ENCODE assay signal across 12 mouse cellular contexts in the genomic region with DNA sequence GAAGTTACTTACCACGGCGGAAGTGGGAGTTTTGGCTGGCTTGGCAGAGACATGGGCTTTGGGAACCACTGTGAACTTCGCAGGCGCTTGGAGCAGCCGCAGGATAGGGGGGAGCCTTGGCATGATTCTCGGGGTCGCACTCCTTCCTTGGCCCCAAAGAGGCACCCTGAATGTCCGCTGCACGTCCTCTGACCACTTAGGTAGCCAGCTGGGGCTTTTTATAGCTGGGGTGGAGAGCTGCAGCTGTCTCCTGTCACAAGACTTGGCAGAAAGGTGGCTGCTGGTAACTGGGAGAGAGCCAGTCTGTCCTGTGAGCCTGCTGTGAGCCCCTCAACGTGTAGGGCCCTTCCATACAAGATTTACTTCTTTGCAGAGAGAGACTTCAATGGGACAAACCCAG. TPM values are rescaled to one million over a fixed set of nuclear protein-coding genes. Genes with fewer than 3 reads are reported as not detected.
DNase-seq lines count a peak whose midpoint lies in the region; ATAC-seq and TF ChIP-seq lines count a peak whose summit lies in the region.
"Had no signal": no experiment of that assay in that cellular context is flagged by ENCODE, and none has a peak within 500 bp of the region (broad histone marks: within the 10 kb centered on the region; RNA-seq: fewer than 3 reads in every experiment).

A gene (minus strand): TSS at position 227 of the 400 bp plus-strand sequence.

- no peaks in the 10 kb centered on the region for H3K27me3 ChIP-seq in lung, postnatal 0 days (replicated peaks; ENCODE audit: insufficient read depth, low read length)
- H3K27me3 ChIP-seq in heart, embryonic 14.5 days (ENCODE audit: control insufficient read depth, insufficient read depth, low read length), result no peaks in the 10 kb centered on the region
- H3K27me3 ChIP-seq in forebrain, embryonic 10.5 days (ENCODE audit: poor library complexity, severe bottlenecking), result no peaks in the 10 kb centered on the region
- H3K27me3 ChIP-seq: midbrain, embryonic 13.5 days had no signal

- no peak within 1 kb of the TSS for H3K4me2 ChIP-seq in lung, postnatal 0 days (replicated peaks; ENCODE audit: low read depth, low read length)
- H3K4me2 ChIP-seq in heart, embryonic 14.5 days (ENCODE audit: low read length), result peak within 1 kb of the TSS; percentile 68
- H3K4me2 ChIP-seq: midbrain, embryonic 13.5 days had no signal

- WGBS in lung, postnatal 0 days, result 60% methylated on average over 10 of the region's 10 CpGs
- 35% methylated on average over 10 of the region's 10 CpGs for WGBS in heart, embryonic 14.5 days
- 86% methylated on average over 10 of the region's 10 CpGs for WGBS in forebrain, embryonic 10.5 days

- peak within 1 kb of the TSS; percentile 33; the same call in 1 of the 2 replicates for H3K27ac ChIP-seq in lung, postnatal 0 days (ENCODE audit: low read length)
- H3K27ac ChIP-seq in heart, embryonic 14.5 days (replicated peaks in 1 of 2; ENCODE audit: control insufficient read depth in 1 of 2, insufficient read depth in 1 of 2, low read depth in 2 of 2, low read length in 2 of 2), result peak within 1 kb of the TSS; percentile 67 to 89
- no peak within 1 kb of the TSS for H3K27ac ChIP-seq in forebrain, embryonic 10.5 days
- H3K27ac ChIP-seq: liver, embryonic 14.5 days; midbrain, embryonic 13.5 days had no signal

- TF ChIP-seq CTCF in lung, postnatal 0 days (IDR thresholded peaks at IDR 0.05), result no peak

- DNase-seq in lung, postnatal 0 days (ENCODE audit: low spot score), result peak; percentile 38
- no peak for DNase-seq in lung, postnatal 25 days (ENCODE audit: low spot score)
- DNase-seq in gastrocnemius, postnatal 10 days, result peak; percentile 56
- DNase-seq in urinary bladder, postnatal 36 days (ENCODE audit: low spot score in 2 of 2), result no peak
- no peak for DNase-seq in forebrain, embryonic 10.5 days (ENCODE audit: extremely low spot score, low spot score)
- no peak for DNase-seq in left cerebral cortex, adult 18-20 months (ENCODE audit: low spot score in 2 of 2)

- no peak within 1 kb of the TSS for H3K9ac ChIP-seq in lung, postnatal 0 days (replicated peaks; ENCODE audit: low read depth)
- peak within 1 kb of the TSS; percentile 75 for H3K9ac ChIP-seq in heart, embryonic 14.5 days (ENCODE audit: low read length)
- H3K9ac ChIP-seq: liver, embryonic 14.5 days; midbrain, embryonic 13.5 days had no signal

- no peaks in the 10 kb centered on the region for H3K4me1 ChIP-seq in lung, postnatal 0 days (ENCODE audit: insufficient read depth, low read depth, low read length)
- H3K4me1 ChIP-seq in heart, embryonic 14.5 days (ENCODE audit: control insufficient read depth in 2 of 2, insufficient read depth in 2 of 2, low read length in 2 of 2), result peaks cover 6 to 8% of the 10 kb centered on the region in 2 experiments
- peaks cover 16% of the 10 kb centered on the region for H3K4me1 ChIP-seq in forebrain, embryonic 10.5 days
- H3K4me1 ChIP-seq: midbrain, embryonic 13.5 days had no signal

- peaks cover 20% of the 10 kb centered on the region for H3K36me3 ChIP-seq in lung, postnatal 0 days (ENCODE audit: insufficient read depth, low read length)
- H3K36me3 ChIP-seq in heart, embryonic 14.5 days (ENCODE audit: control insufficient read depth, insufficient read depth, low read length), result peaks cover 42% of the 10 kb centered on the region
- peaks cover 47% of the 10 kb centered on the region for H3K36me3 ChIP-seq in forebrain, embryonic 10.5 days (replicated peaks)

- ATAC-seq in lung, postnatal 0 days, result peak; percentile 29
- peak; percentile 68 for ATAC-seq in heart, embryonic 14.5 days (ENCODE audit: insufficient number of reproducible peaks, insufficient read depth, low FRiP score, low read depth)
- no peak for ATAC-seq in monocyte, adult 5-6 weeks (replicated peaks; ENCODE audit: insufficient number of reproducible peaks, low FRiP score, low TSS enrichment, poor library complexity, severe bottlenecking)
- ATAC-seq: CD4-positive, CD25-positive, alpha-beta regulatory T cell, adult 4 months; intestine, embryonic 16.5 days; midbrain, embryonic 13.5 days had no signal

- TF ChIP-seq EP300 in lung, postnatal 0 days (IDR thresholded peaks at IDR 0.05), result no peak

- no peaks in the 10 kb centered on the region for H3K9me3 ChIP-seq in lung, postnatal 0 days (ENCODE audit: low read length)
- H3K9me3 ChIP-seq in heart, embryonic 14.5 days (ENCODE audit: control insufficient read depth, low read length), result no peaks in the 10 kb centered on the region
- H3K9me3 ChIP-seq in forebrain, embryonic 10.5 days, result no peaks in the 10 kb centered on the region
- H3K9me3 ChIP-seq: midbrain, embryonic 13.5 days had no signal

- no peak within 1 kb of the TSS for H3K4me3 ChIP-seq in lung, postnatal 0 days (ENCODE audit: low read depth, low read length)
- H3K4me3 ChIP-seq in heart, embryonic 14.5 days (ENCODE audit: control insufficient read depth in 1 of 2, insufficient read depth in 1 of 2, low read depth in 1 of 2, low read length in 2 of 2), result peak within 1 kb of the TSS; percentile 29 to 41
- H3K4me3 ChIP-seq in forebrain, embryonic 10.5 days, result no peak within 1 kb of the TSS
- H3K4me3 ChIP-seq: midbrain, embryonic 13.5 days had no signal

RNA-seq across cellular contexts. Expression of the gene that starts here (rescaled TPM):
- 13.1 and 18.3 TPM in 2 replicates for polyA plus RNA-seq in lung, postnatal 0 days (2015; fragmentation: Nextera tagmentation; extraction: Ambion mirVana)
- total RNA-seq in gastrocnemius, postnatal 10 days (2021), result 1,000 to 10,000 TPM in 1 of 2 experiments, 100 to 1,000 TPM in 1; 998 to 1,003 TPM
- 375 and 378 TPM in 2 replicates for polyA plus RNA-seq in heart, embryonic 14.5 days (2014; fragmentation: Nextera tagmentation; extraction: Ambion mirVana)
- not detected in 3 replicates for total RNA-seq in monocyte, adult 5-6 weeks (2017)
- not detected in 2 replicates for polyA plus RNA-seq in forebrain, embryonic 10.5 days (2016; fragmentation: Nextera tagmentation; extraction: Ambion mirVana)
- total RNA-seq in left cerebral cortex, adult 18-20 months (2021), result 1 to 10 TPM; 1.6 to 1.7 TPM
- polyA plus RNA-seq: CD4-positive, CD25-positive, alpha-beta regulatory T cell, adult 4 months; liver, embryonic 14.5 days; midbrain, embryonic 13.5 days had no signal

Comparison
In these comparisons a context has a peak if more than half of its experiments do, and no peak if none do; other contexts are left out.
1. RNA of the gene that starts here (total RNA-seq): 998 to 1,003 TPM in gastrocnemius, postnatal 10 days; 1.6 to 1.7 TPM in left cerebral cortex, adult 18-20 months and not detected in monocyte, adult 5-6 weeks; every median in the first group is over 100 times any median in the second.
2. RNA of the gene that starts here (polyA plus RNA-seq): 375 to 378 TPM in heart, embryonic 14.5 days; 13.1 to 18.3 TPM in lung, postnatal 0 days and not detected in forebrain, embryonic 10.5 days; every median in the first group is over 10 times any median in the second.
3. DNase-seq: peak in lung, postnatal 0 days (single experiment) and gastrocnemius, postnatal 10 days (single experiment); none in lung, postnatal 25 days (single experiment), urinary bladder, postnatal 36 days (0 of 2), forebrain, embryonic 10.5 days (single experiment) and left cerebral cortex, adult 18-20 months (0 of 2).
4. H3K4me3 ChIP-seq: peak in heart, embryonic 14.5 days (2 of 2); none in lung, postnatal 0 days (single experiment) and forebrain, embryonic 10.5 days (single experiment).